8 mouse cellular contexts compared by ENCODE assay signal in the genomic region with DNA sequence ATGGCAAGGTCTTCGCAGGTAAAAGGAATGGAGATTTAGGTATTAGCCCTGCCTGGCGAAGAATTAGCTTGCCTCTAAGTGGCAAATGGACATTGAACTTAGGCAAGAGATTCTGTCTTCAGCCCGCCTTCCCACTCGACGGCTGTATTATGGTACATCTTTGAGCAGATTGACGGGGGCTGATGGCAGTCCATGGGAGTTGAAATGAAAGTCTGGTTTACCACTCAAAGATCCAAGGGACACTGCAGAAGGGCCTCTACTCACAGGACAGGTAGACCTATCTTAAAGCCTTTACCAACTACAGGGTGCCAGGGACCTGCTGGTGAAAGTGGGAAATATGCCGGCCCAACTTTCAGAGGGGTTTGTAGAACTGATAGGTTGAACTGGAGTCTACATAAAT. TPM values are rescaled to one million over a fixed set of nuclear protein-coding genes. Genes with fewer than 3 reads are reported as not detected.
A peak's percentile ranks its signal among the peaks of the same experiment; 100 is the strongest.
DNase-seq lines count a peak whose midpoint lies in the region; ATAC-seq and TF ChIP-seq lines count a peak whose summit lies in the region.

No protein-coding gene starts in this region.

- H3K4me1 ChIP-seq in kidney, embryonic 16.5 days (ENCODE audit: insufficient read depth, low read length): peaks cover 15% of the 10 kb centered on the region
- peaks cover 11% of the 10 kb centered on the region for H3K4me1 ChIP-seq in hindbrain, postnatal 0 days (ENCODE audit: insufficient read depth, low read length)

- peak overlapping the region; percentile 85 for H3K9ac ChIP-seq in kidney, embryonic 16.5 days (replicated peaks; ENCODE audit: low read length)
- peak overlapping the region; percentile 70 for H3K9ac ChIP-seq in hindbrain, postnatal 0 days (replicated peaks; ENCODE audit: low read length)

- TF ChIP-seq CTCF in hindbrain, postnatal 0 days (IDR thresholded peaks at IDR 0.05; ENCODE audit: low read depth): no peak

- DNase-seq in kidney, adult 8-10 months: no peak
- peak; percentile 20 for DNase-seq in c-Kit-negative CD71-positive TER-119-positive erythroid progenitor cells, embryonic 14.5 days (ENCODE audit: low read depth, low spot score)
- no peak for DNase-seq in hindbrain, postnatal 0 days (ENCODE audit: low spot score)
- peak; percentile 27 for DNase-seq in neural tube, embryonic 10.5 days (ENCODE audit: extremely low spot score, low spot score)
- DNase-seq in right cerebral cortex, adult 2 months (ENCODE audit: low spot score in 2 of 2): no peak
- DNase-seq in thymus, postnatal 36 days: no peak

- peak overlapping the region; percentile 92 for H3K4me3 ChIP-seq in kidney, embryonic 16.5 days (ENCODE audit: low read length)
- peak overlapping the region; percentile 71 for H3K4me3 ChIP-seq in hindbrain, postnatal 0 days (ENCODE audit: low read length)

- WGBS in kidney, embryonic 16.5 days: 15% methylated on average over 7 of the region's 7 CpGs
- WGBS in hindbrain, postnatal 0 days: 20% methylated on average over 7 of the region's 7 CpGs

- H3K4me2 ChIP-seq in kidney, embryonic 16.5 days (replicated peaks; ENCODE audit: low read depth, low read length): peak overlapping the region; percentile 89
- peak overlapping the region; percentile 87 for H3K4me2 ChIP-seq in hindbrain, postnatal 0 days (ENCODE audit: low read depth, low read length)

- ATAC-seq in kidney, embryonic 16.5 days (ENCODE audit: low FRiP score, low TSS enrichment): no peak
- ATAC-seq in hindbrain, postnatal 0 days: no peak
- ATAC-seq in activated CD4-positive, CD25-positive, alpha-beta regulatory T cell, adult 4 months: no peak

- H3K9me3 ChIP-seq in kidney, embryonic 16.5 days (ENCODE audit: low read length): peaks cover 5% of the 10 kb centered on the region; the same call in 1 of the 2 replicates
- no peaks in the 10 kb centered on the region for H3K9me3 ChIP-seq in hindbrain, postnatal 0 days (ENCODE audit: low read length)

- no peaks in the 10 kb centered on the region for H3K27me3 ChIP-seq in kidney, embryonic 16.5 days (ENCODE audit: insufficient read depth, low read length)
- no peaks in the 10 kb centered on the region for H3K27me3 ChIP-seq in hindbrain, postnatal 0 days (ENCODE audit: insufficient read depth, low read length)

- peaks cover 19% of the 10 kb centered on the region for H3K36me3 ChIP-seq in kidney, embryonic 16.5 days (ENCODE audit: insufficient read depth, low read length)
- no peaks in the 10 kb centered on the region for H3K36me3 ChIP-seq in hindbrain, postnatal 0 days (ENCODE audit: insufficient read depth, low read length)

- H3K27ac ChIP-seq in kidney, embryonic 16.5 days (ENCODE audit: low read length): peak overlapping the region; percentile 96; the same call in 1 of the 2 replicates
- peak overlapping the region; percentile 89; the same call in 1 of the 2 replicates for H3K27ac ChIP-seq in hindbrain, postnatal 0 days

RNA-seq across cellular contexts. Expression of a gene that starts 0.9 kb away (rescaled TPM):
- polyA plus RNA-seq in kidney, embryonic 16.5 days (2015; fragmentation: Nextera tagmentation; extraction: Ambion mirVana): 158 and 159 TPM in 2 replicates
- 58.9 and 63.9 TPM in 2 replicates for total RNA-seq in hindbrain, postnatal 0 days (2014; rRNA removed)
- polyA plus RNA-seq in hindbrain, postnatal 0 days (2015; fragmentation: Nextera tagmentation; extraction: Ambion mirVana): 120 and 126 TPM in 2 replicates
- polyA plus RNA-seq in activated CD4-positive, CD25-positive, alpha-beta regulatory T cell, adult 4 months (2017; shearing (Covaris generic)): 10 to 100 TPM; 23.3 to 24.5 TPM

RNA-seq across cellular contexts. Expression of a gene that starts 7.5 kb away (rescaled TPM):
- polyA plus RNA-seq in kidney, embryonic 16.5 days (2015; fragmentation: Nextera tagmentation; extraction: Ambion mirVana): 43.2 and 45.3 TPM in 2 replicates
- 23.3 and 31.0 TPM in 2 replicates for total RNA-seq in hindbrain, postnatal 0 days (2014; rRNA removed)
- polyA plus RNA-seq in hindbrain, postnatal 0 days (2015; fragmentation: Nextera tagmentation; extraction: Ambion mirVana): 35.2 and 38.0 TPM in 2 replicates
- 10 to 100 TPM; 26.8 to 32.9 TPM for polyA plus RNA-seq in activated CD4-positive, CD25-positive, alpha-beta regulatory T cell, adult 4 months (2017; shearing (Covaris generic))

RNA-seq across cellular contexts. Expression of a gene that starts 60.0 kb away (rescaled TPM):
- 3.0 and 4.1 TPM in 2 replicates for polyA plus RNA-seq in kidney, embryonic 16.5 days (2015; fragmentation: Nextera tagmentation; extraction: Ambion mirVana)
- 1.0 and 2.1 TPM in 2 replicates for total RNA-seq in hindbrain, postnatal 0 days (2014; rRNA removed)
- 1.2 and 1.5 TPM in 2 replicates for polyA plus RNA-seq in hindbrain, postnatal 0 days (2015; fragmentation: Nextera tagmentation; extraction: Ambion mirVana)
- polyA plus RNA-seq in activated CD4-positive, CD25-positive, alpha-beta regulatory T cell, adult 4 months (2017; shearing (Covaris generic)): 1 to 10 TPM; 1.7 to 2.2 TPM

Comparison
In these comparisons a context has a peak if more than half of its experiments do, and no peak if none do; other contexts are left out.
1. DNase-seq: peak in c-Kit-negative CD71-positive TER-119-positive erythroid progenitor cells, embryonic 14.5 days (single experiment) and neural tube, embryonic 10.5 days (single experiment); none in kidney, adult 8-10 months (0 of 2), hindbrain, postnatal 0 days (single experiment), right cerebral cortex, adult 2 months (0 of 2) and thymus, postnatal 36 days (0 of 2).